Mouse (Mus musculus) liver, postnatal 0 days (tissue): Measurements from ENCODE around the gene Serpinf2. TPM values are rescaled to one million over a fixed set of nuclear protein-coding genes. Genes with fewer than 3 reads are reported as not detected.
"Not testable (repeated sequence)": the region's sequence is repeated elsewhere in the genome, so short reads cannot be mapped to it uniquely, and the experiment has no call there.

Source experiments
- ATAC-seq: fragments of 200-750 bp; cut with Nextera tagmentation; 2 replicates; pipeline ENCODE4 v1.8.0; 2017; ENCODE audit warnings: mild to moderate bottlenecking, moderate library complexity
- DNase-seq: peaks from one replicate; pipeline ENCODE4 v3.0.0-alpha.2; 2016
- H3K27ac ChIP-seq: fragments of 300-500 bp; sonication (generic); 2 replicates; pipeline ENCODE4 v1.5.1; 2014; ENCODE audit warnings: antibody characterized with exemption, moderate library complexity, mild to moderate bottlenecking, low read depth
- H3K27me3 ChIP-seq: fragments of 300-500 bp; sonication (generic); 2 replicates; pipeline ENCODE4 v1.6.1; 2014; ENCODE audit warnings: low read length, control low read depth, mixed read lengths; ENCODE audit not compliant: insufficient read depth
- H3K36me3 ChIP-seq: fragments of 300-500 bp; sonication (generic); replicated peaks from 2 replicates; pipeline ENCODE4 v1.6.1; 2014; ENCODE audit warnings: mild to moderate bottlenecking, control low read depth, low read length, moderate library complexity, mixed read lengths; ENCODE audit not compliant: insufficient read depth
- H3K4me1 ChIP-seq: fragments of 300-500 bp; sonication (generic); 2 replicates; pipeline ENCODE4 v1.6.1; 2014; ENCODE audit warnings: antibody characterized with exemption, mild to moderate bottlenecking, control low read depth; ENCODE audit not compliant: insufficient read depth
- H3K4me2 ChIP-seq: fragments of 300-500 bp; sonication (generic); 2 replicates; pipeline ENCODE4 v1.6.1; 2014; ENCODE audit warnings: low read depth, mild to moderate bottlenecking, low read length, moderate library complexity, mixed read lengths
- H3K4me3 ChIP-seq: fragments of 300-500 bp; sonication (generic); 2 replicates; pipeline ENCODE4 v1.5.1; 2014; ENCODE audit warnings: low read depth, low read length
- H3K9ac ChIP-seq: fragments of 300-500 bp; sonication (generic); replicated peaks from 2 replicates; pipeline ENCODE4 v1.6.1; 2014; ENCODE audit warnings: mild to moderate bottlenecking, moderate library complexity
- H3K9me3 ChIP-seq: fragments of 300-500 bp; sonication (generic); 2 replicates; pipeline ENCODE4 v1.6.1; 2016; ENCODE audit warnings: mild to moderate bottlenecking, control low read depth, low read length, mixed read lengths
- CTCF ChIP-seq: sonication (generic); IDR thresholded peaks from 2 replicates; pipeline ENCODE4 v1.5.1; 2016; ENCODE audit warnings: antibody characterized with exemption, low read depth
- EP300 ChIP-seq: IDR thresholded peaks from 2 replicates; pipeline ENCODE4 v1.6.1; 2016; ENCODE audit warnings: antibody characterized with exemption, low read depth, mild to moderate bottlenecking
- WGBS: fragments of 180-500 bp; shearing (Covaris S2); extraction: QIAGEN DNeasy Blood & Tissue Kit; methylation state at CpG from one replicate; pipeline ENCODE4 v1.1.7; 2014; ENCODE audit not compliant: insufficient replicate concordance; 5-methylcytosine and 5-hydroxymethylcytosine counted together
- polyA plus RNA-seq: library from polyadenylated mRNA; unstranded; fragments of >200 nt; fragmentation: Nextera tagmentation; extraction: Ambion mirVana; gene quantifications from 2 replicates; pipeline ENCODE4 v1.2.1, GENCODE M21; 2015

Serpinf2 gene
- polyA plus RNA-seq, 1 experiment from 2014 or later = 975 TPM

DNA sequence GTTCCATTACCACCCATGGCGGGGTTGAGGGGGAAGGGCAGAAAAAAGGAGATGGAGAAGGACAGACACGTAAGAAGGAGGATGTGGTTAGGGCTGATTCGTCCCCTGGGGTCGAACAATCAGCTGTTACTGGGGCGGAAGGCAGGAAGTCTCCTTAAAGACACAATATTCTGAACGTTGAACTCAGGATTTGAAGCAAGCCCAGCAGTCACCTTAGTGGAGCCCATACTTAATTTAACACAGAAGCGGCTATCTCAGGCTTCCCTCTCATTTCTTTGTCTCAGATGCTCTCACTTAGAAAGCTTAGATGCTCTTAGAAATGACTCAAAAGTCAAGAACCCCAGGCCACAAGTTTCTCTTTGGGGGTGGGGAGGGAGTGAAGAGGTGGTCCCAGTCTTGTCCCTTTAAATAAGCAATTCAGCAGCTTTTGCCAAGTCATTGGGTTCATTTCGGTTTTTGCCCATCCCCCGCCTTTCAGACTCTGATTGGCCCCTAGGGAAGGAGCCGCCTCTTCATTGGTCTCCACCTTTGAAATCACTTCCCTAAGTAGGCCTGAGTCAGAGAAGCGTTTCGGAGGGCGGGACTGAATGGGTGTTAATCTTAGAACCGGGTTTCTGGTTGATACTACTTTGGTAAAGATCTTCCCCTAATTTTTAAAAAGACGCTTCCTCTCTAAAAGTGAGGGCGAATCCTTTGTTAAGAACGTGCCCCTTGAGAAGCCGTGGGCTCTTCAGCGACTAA lies 20.9 kb upstream of the Serpinf2 start:
- WGBS = 2% methylated on average over 19 of the region's 19 CpGs
- TF ChIP-seq CTCF (no peak), EP300 (peak; percentile 89)
- DNase-seq (peak; percentile 91), ATAC-seq (peak; percentile 40)
- Histone ChIP-seq H3K9ac (peak overlapping the region; percentile 69), H3K4me3 (peak overlapping the region; percentile 49), H3K9me3 (no peaks in the 10 kb centered on the region), H3K27me3 (no peaks in the 10 kb centered on the region), H3K4me1 (peaks cover 47% of the 10 kb centered on the region), H3K27ac (peak overlapping the region; percentile 99), H3K4me2 (peak overlapping the region; percentile 92), H3K36me3 (peaks cover 17% of the 10 kb centered on the region)

DNA sequence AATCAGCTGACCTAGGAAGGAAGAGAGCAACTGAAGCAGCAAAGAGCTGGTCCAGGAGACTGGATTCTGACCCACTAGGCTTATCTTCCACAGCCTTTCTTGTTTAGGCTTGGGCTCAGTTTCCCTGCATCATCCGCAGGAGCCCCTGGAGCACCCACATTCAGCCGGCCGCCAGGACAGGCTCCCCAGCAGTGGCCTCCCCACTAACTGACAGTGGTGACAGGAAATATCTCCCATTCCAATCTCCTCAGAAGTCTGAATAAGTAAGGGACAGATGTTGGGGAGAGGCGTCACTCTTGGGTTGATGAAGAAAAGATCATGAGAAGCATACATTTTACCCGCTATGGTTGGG lies 20.3 kb upstream of the Serpinf2 start:
- TF ChIP-seq EP300 (no peak), CTCF (no peak)
- Histone ChIP-seq H3K9me3 (no peaks in the 10 kb centered on the region), H3K4me2 (peak overlapping the region; percentile 92), H3K27ac (peak overlapping the region; percentile 99), H3K4me3 (peak overlapping the region; percentile 49), H3K4me1 (peaks cover 51% of the 10 kb centered on the region), H3K9ac (peak overlapping the region; percentile 61), H3K27me3 (no peaks in the 10 kb centered on the region), H3K36me3 (peaks cover 11% of the 10 kb centered on the region)
- ATAC-seq = no peak
- no peak for DNase-seq
- 11% methylated on average over 5 of the region's 5 CpGs for WGBS

DNA sequence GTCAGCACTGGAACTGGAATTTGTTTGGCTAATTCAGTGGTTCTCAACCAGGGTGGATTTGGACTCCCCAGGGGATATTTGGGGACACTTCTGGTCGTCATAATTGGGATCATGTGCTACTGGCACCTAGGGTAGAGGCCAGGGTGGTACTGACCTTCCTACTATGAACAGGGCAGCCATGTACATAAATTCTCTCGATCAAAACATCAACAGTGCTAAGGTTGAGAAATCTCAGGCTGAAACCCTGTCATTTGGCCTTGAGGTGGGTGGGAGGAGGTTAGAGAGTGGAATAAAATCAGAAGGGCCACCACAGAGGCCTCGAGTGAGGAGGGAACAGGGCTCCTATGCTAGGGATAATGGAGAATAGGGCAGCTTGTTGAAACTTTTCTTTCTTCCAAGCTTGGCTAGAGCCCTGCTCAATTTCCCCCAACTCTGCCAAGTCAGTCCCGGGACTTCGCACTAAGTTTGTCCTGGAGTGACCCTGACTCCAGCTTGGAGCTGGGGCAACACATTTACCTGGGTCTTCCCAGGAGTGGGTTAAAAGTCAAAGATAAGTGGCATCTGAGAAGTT lies 19.8 kb upstream of the Serpinf2 start:
- Histone ChIP-seq H3K4me3 (peak overlapping the region; percentile 49; the same call in 1 of the 2 replicates), H3K27ac (peak overlapping the region; percentile 99), H3K4me2 (peak overlapping the region; percentile 92), H3K36me3 (peaks cover 6% of the 10 kb centered on the region), H3K9ac (peak overlapping the region; percentile 61), H3K4me1 (peaks cover 52% of the 10 kb centered on the region), H3K27me3 (no peaks in the 10 kb centered on the region), H3K9me3 (no peaks in the 10 kb centered on the region)
- ATAC-seq (no peak), DNase-seq (peak; percentile 28)
- WGBS = 50% methylated on average over 5 of the region's 5 CpGs
- peak; percentile 53; the same call in 1 of the 2 replicates for TF ChIP-seq EP300
- no peak for TF ChIP-seq CTCF

DNA sequence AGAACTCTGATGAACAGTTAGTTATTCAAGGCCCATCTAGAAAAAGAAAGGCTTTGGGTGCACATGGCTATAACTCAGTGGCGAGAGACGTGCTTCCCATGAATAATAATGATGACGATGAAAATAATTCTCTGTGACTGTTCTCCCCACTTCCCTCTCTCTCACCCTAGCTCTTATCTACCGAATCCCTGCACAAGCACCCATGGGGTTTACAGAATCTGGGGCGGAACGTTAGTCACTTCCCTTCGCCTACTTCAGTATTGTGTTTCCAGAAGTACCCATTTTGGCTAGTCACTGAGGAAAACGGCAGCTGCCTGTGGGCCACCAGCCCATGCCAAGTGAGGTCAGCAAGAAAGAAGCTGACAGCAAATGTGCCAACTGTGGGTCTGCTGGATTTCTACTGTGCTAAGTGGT lies 19.2 kb upstream of the Serpinf2 start:
- no peak for TF ChIP-seq CTCF
- no peak for TF ChIP-seq EP300
- H3K27me3 ChIP-seq = no peaks in the 10 kb centered on the region
- no peaks in the 10 kb centered on the region for H3K9me3 ChIP-seq
- no peak overlapping the region for H3K4me3 ChIP-seq
- H3K4me1 ChIP-seq = peaks cover 56% of the 10 kb centered on the region
- H3K36me3 ChIP-seq = peaks cover 1% of the 10 kb centered on the region; the same call in 1 of the 2 replicates
- DNase-seq = peak; percentile 36
- H3K27ac ChIP-seq = peak overlapping the region; percentile 99
- WGBS = 30% methylated on average over 8 of the region's 8 CpGs
- peak overlapping the region; percentile 33; the same call in 1 of the 2 replicates for H3K4me2 ChIP-seq
- H3K9ac ChIP-seq = no peak overlapping the region; the same call in 1 of the 2 replicates
- ATAC-seq = no peak

DNA sequence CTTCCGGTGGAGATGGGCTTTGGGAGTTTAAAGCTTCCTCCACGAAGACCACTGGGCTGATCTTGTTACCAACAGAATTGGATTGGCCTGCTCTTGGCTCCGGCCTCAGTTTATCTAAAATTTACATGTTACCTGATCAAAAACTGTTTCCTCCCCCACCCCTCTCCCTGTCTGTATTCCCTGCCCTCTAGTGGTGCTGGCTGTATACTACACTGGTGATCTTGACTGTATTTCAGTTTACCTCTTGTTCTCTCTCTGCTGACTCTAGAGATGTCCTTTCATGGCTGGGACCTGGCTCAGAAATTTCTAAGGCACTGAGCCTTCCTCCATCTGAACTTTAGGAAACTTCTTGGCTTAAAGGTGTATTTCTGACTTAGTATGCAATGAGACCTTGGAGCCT lies 18.8 kb upstream of the Serpinf2 start:
- no peak for ATAC-seq
- H3K4me3 ChIP-seq = no peak overlapping the region
- no peak overlapping the region for H3K4me2 ChIP-seq

DNA sequence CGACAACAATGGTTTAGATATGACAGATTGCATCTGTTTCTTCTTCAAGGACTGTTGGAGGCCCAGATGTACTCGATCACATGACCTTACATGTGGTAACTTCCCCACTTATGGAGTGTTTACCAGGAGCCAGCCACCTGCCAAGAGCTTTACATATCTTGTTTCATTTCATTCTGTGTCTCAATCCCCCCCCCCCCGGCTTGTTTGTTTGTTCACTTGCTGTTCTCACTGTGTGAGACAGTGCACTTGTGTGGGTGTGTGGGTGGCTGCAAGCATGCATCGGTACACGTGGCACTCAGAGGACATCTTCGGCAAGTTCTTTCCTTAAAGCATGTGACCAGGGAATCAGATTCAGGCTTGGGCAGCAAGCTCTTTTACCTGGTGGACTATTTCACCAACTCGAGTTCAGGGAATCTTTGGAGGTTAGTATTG lies 17.1 kb upstream of the Serpinf2 start:
- WGBS = 54% methylated on average over 7 of the region's 7 CpGs
- H3K27ac ChIP-seq = peak overlapping the region; percentile 57
- no peak overlapping the region for H3K9ac ChIP-seq
- no peaks in the 10 kb centered on the region for H3K27me3 ChIP-seq
- H3K4me1 ChIP-seq = peaks cover 62% of the 10 kb centered on the region
- ATAC-seq = no peak
- TF ChIP-seq CTCF (no peak), EP300 (no peak)
- H3K36me3 ChIP-seq = peaks cover 11% of the 10 kb centered on the region; the same call in 1 of the 2 replicates
- H3K9me3 ChIP-seq = no peaks in the 10 kb centered on the region
- peak; percentile 37 for DNase-seq
- H3K4me3 ChIP-seq = no peak overlapping the region
- H3K4me2 ChIP-seq = no peak overlapping the region

More for the DNA sequence above, 18.8 kb upstream of the Serpinf2 start:
- Histone ChIP-seq H3K9ac (no peak overlapping the region; the same call in 1 of the 2 replicates), H3K36me3 (peaks cover 1% of the 10 kb centered on the region; the same call in 1 of the 2 replicates), H3K9me3 (no peaks in the 10 kb centered on the region), H3K27me3 (no peaks in the 10 kb centered on the region), H3K4me1 (peaks cover 56% of the 10 kb centered on the region), H3K27ac (peak overlapping the region; percentile 99)
- peak; percentile 68 for DNase-seq
- 16% methylated on average over 3 of the region's 3 CpGs for WGBS
- no peak for TF ChIP-seq EP300
- peak; percentile 92 for TF ChIP-seq CTCF

DNA sequence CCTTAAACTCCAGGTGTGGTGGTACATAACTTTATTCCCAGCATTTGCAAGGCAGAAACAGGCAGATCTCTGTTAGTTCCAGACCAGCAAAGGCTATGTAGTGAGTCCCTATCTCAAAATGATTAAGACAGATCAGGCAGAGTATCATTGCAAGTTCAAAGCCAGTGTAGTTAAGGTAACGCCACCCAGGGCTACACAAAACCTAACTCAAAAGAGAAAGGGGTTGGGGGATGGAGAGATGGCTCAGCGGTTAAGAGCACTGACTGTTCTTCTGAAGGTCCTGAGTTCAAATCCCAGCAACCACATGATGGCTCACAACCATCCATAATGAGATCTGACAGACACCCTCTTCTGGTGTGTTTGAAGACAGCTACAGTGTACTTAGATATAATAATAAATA lies 16.6 kb upstream of the Serpinf2 start:
- H3K27me3 ChIP-seq, H3K9me3 ChIP-seq, ATAC-seq: not testable (repeated sequence)

More for the DNA sequence above, 16.6 kb upstream of the Serpinf2 start:
- Histone ChIP-seq H3K4me1 (peaks cover 67% of the 10 kb centered on the region), H3K36me3 (peaks cover 15% of the 10 kb centered on the region; the same call in 1 of the 2 replicates), H3K27ac (peak overlapping the region; percentile 82)
- H3K4me2 ChIP-seq, DNase-seq, H3K9ac ChIP-seq, H3K4me3 ChIP-seq: not testable (repeated sequence)
- WGBS = 92% methylated on average over 2 of the region's 2 CpGs
